Mouse (Mus musculus) liver, embryonic 11.5 days (tissue): ENCODE results near the gene Mark4. TPM values are rescaled to one million over a fixed set of nuclear protein-coding genes. Genes with fewer than 3 reads are reported as not detected.
A peak's percentile ranks its signal among the peaks of the same experiment; 100 is the strongest.

ENCODE experiments used
- ATAC-seq: fragments of 200-750 bp; cut with Nextera tagmentation; replicated peaks from 2 replicates; pipeline ENCODE4 v1.8.0; 2017; ENCODE audit warnings: moderate number of reproducible peaks, mild to moderate bottlenecking, moderate TSS enrichment, moderate library complexity; ENCODE audit not compliant: low FRiP score
- DNase-seq: peaks from one replicate; pipeline ENCODE4 v3.0.0-alpha.2; 2017; ENCODE audit warnings: low spot score
- H3K27ac ChIP-seq: fragments of 300-500 bp; sonication (generic); 2 replicates; pipeline ENCODE4 v1.5.1; 2014; ENCODE audit warnings: mild to moderate bottlenecking, low read depth, low read length, control low read depth
- H3K27me3 ChIP-seq: fragments of 300-500 bp; sonication (generic); replicated peaks from 2 replicates; pipeline ENCODE4 v1.6.1; 2014; ENCODE audit warnings: low read length, mixed read lengths; ENCODE audit not compliant: control insufficient read depth, insufficient read depth
- H3K36me3 ChIP-seq: fragments of 300-500 bp; sonication (generic); 2 replicates; pipeline ENCODE4 v1.6.1; 2014; ENCODE audit warnings: mild to moderate bottlenecking, low read length, moderate library complexity, mixed read lengths; ENCODE audit not compliant: control insufficient read depth, insufficient read depth
- H3K4me1 ChIP-seq: fragments of 300-500 bp; sonication (generic); replicated peaks from 2 replicates; pipeline ENCODE4 v1.6.1; 2014; ENCODE audit warnings: low read length, mixed read lengths; ENCODE audit not compliant: control insufficient read depth, insufficient read depth
- H3K4me2 ChIP-seq: fragments of 300-500 bp; sonication (generic); 2 replicates; pipeline ENCODE4 v1.6.1; 2014; ENCODE audit warnings: mild to moderate bottlenecking, control low read depth, moderate library complexity
- H3K4me3 ChIP-seq: fragments of 300-500 bp; sonication (generic); 2 replicates; pipeline ENCODE4 v1.5.1; 2014; ENCODE audit warnings: low read depth, low read length, control low read depth
- H3K9ac ChIP-seq: fragments of 300-500 bp; sonication (generic); 2 replicates; pipeline ENCODE4 v1.6.1; 2014; ENCODE audit warnings: low read depth, low read length, control low read depth
- H3K9me3 ChIP-seq: fragments of 300-500 bp; sonication (generic); 2 replicates; pipeline ENCODE4 v1.6.1; 2016; ENCODE audit warnings: low read length, inconsistent platforms, mixed read lengths; ENCODE audit not compliant: control insufficient read depth
- WGBS: fragments of 180-500 bp; shearing (Covaris S2); extraction: QIAGEN DNeasy Blood & Tissue Kit; methylation state at CpG from one replicate; pipeline ENCODE4 v1.1.7; 2014; 5-methylcytosine and 5-hydroxymethylcytosine counted together
- polyA plus RNA-seq: library from polyadenylated mRNA; unstranded; fragments of >200 nt; fragmentation: Nextera tagmentation; extraction: Ambion mirVana; gene quantifications from 2 replicates; pipeline ENCODE4 v1.2.1, GENCODE M21; 2014

Gene Mark4
- polyA plus RNA-seq, 1 experiment from 2014 or later = 7.7 TPM

GRCm38 (mm10) chr7:19477624-19478384 is 19.2 kb upstream of the Mark4 start:
- Histone ChIP-seq H3K4me3 (no peak overlapping the region), H3K27me3 (peaks cover 23% of the 10 kb centered on the region), H3K9me3 (no peaks in the 10 kb centered on the region), H3K4me1 (peaks cover 15% of the 10 kb centered on the region), H3K9ac (no peak overlapping the region), H3K36me3 (no peaks in the 10 kb centered on the region), H3K27ac (no peak overlapping the region), H3K4me2 (no peak overlapping the region)
- no peak for DNase-seq
- no peak for ATAC-seq
- WGBS = 23% methylated on average over 14 of the region's 14 CpGs

- peaks cover 29% of the 10 kb centered on the region for H3K27me3 ChIP-seq
- H3K36me3 ChIP-seq = no peaks in the 10 kb centered on the region
- H3K4me2 ChIP-seq = no peak overlapping the region
- H3K4me1 ChIP-seq = peaks cover 15% of the 10 kb centered on the region
- no peak for ATAC-seq
- no peak for DNase-seq
- no peak overlapping the region for H3K27ac ChIP-seq
- 54% methylated on average over 2 of the region's 2 CpGs for WGBS
- no peaks in the 10 kb centered on the region for H3K9me3 ChIP-seq
- no peak overlapping the region for H3K4me3 ChIP-seq
- no peak overlapping the region for H3K9ac ChIP-seq
These were observed 18.5 kb upstream of the Mark4 start for GRCm38 (mm10) chr7:19477084-19477483.

DNA sequence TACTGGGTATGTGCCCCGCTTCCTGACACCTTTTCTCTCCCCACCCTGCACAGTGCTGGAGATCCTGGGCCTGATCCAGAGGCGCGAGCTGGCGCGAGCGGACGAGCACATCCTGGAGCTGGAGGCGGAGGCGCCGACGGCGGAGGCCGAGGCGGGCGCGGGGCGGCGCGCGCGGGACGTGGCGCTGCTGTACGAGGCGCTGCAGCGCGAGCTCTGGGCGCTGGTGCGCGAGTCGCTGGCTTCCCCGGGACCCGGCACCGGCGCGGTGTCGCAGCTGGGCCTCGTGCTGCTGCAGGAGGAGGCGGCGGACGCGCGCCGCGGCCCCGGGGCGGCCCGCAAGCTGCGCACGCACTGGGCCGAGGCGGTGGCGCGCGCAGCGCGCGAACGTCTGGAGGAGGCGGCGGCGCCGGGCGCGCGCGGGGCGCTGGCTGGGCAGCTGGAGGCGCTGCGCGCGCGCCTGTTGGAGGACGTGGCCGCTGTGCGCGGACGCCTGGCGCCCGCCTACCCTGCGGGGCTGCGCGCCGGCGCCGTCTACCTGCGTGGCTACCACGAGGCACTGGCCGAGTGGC is 15.3 kb upstream of the Mark4 start:
- Histone ChIP-seq H3K9ac (peak overlapping the region; percentile 66), H3K4me3 (peak overlapping the region; percentile 60), H3K4me2 (peak overlapping the region; percentile 86), H3K27me3 (peaks cover 41% of the 10 kb centered on the region), H3K36me3 (no peaks in the 10 kb centered on the region), H3K27ac (peak overlapping the region; percentile 3; the same call in 1 of the 2 replicates), H3K9me3 (no peaks in the 10 kb centered on the region), H3K4me1 (peaks cover 22% of the 10 kb centered on the region)
- 5% methylated on average over 73 of the region's 89 CpGs for WGBS
- DNase-seq (peak; percentile 76), ATAC-seq (peak; percentile 48)

- Histone ChIP-seq H3K27ac (peak overlapping the region; percentile 43; the same call in 1 of the 2 replicates), H3K36me3 (no peaks in the 10 kb centered on the region), H3K4me2 (peak overlapping the region; percentile 40), H3K4me1 (peaks cover 21% of the 10 kb centered on the region), H3K9ac (no peak overlapping the region), H3K9me3 (no peaks in the 10 kb centered on the region), H3K4me3 (no peak overlapping the region), H3K27me3 (peaks cover 44% of the 10 kb centered on the region)
- ATAC-seq (peak; percentile 29), DNase-seq (no peak)
- WGBS = 23% methylated on average over 4 of the region's 4 CpGs
These were observed 13.8 kb upstream of the Mark4 start for GRCm38 (mm10) chr7:19472403-19472802.

GRCm38 (mm10) chr7:19470308-19470707 is 11.7 kb upstream of the Mark4 start:
- Histone ChIP-seq H3K27me3 (peaks cover 45% of the 10 kb centered on the region), H3K4me3 (no peak overlapping the region), H3K4me1 (peaks cover 21% of the 10 kb centered on the region), H3K27ac (no peak overlapping the region), H3K4me2 (no peak overlapping the region; the same call in 1 of the 2 replicates), H3K9me3 (no peaks in the 10 kb centered on the region), H3K36me3 (no peaks in the 10 kb centered on the region), H3K9ac (no peak overlapping the region)
- no peak for DNase-seq
- ATAC-seq = no peak
- 34% methylated on average over 14 of the region's 14 CpGs for WGBS

DNA sequence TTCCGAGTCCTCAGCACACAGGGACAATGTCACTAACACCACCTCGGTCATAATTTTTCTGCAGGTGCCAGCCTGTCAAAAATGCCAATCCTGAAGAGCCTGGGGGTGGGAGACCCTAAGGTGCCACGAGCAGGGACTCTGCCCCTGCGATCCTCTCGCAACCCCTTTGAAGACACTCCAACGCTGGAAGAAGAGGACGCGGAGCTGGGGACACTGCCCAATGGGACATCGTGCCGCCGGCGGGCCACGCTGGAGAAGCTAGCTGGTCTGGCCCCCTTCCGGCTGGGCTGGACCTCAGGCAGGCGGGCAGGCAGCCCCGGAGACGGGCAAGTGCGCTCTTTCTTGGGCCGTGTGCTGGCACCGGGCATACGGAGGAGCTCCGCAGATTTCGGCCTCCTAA is 10.8 kb upstream of the Mark4 start:
- no peak overlapping the region for H3K27ac ChIP-seq
- H3K9ac ChIP-seq = no peak overlapping the region
- ATAC-seq (no peak), DNase-seq (no peak)
- no peak overlapping the region for H3K4me2 ChIP-seq
- no peaks in the 10 kb centered on the region for H3K36me3 ChIP-seq
- H3K4me3 ChIP-seq = no peak overlapping the region
- WGBS = 57% methylated on average over 23 of the region's 23 CpGs
- peaks cover 38% of the 10 kb centered on the region for H3K27me3 ChIP-seq
- no peaks in the 10 kb centered on the region for H3K9me3 ChIP-seq
- peaks cover 22% of the 10 kb centered on the region for H3K4me1 ChIP-seq

DNA sequence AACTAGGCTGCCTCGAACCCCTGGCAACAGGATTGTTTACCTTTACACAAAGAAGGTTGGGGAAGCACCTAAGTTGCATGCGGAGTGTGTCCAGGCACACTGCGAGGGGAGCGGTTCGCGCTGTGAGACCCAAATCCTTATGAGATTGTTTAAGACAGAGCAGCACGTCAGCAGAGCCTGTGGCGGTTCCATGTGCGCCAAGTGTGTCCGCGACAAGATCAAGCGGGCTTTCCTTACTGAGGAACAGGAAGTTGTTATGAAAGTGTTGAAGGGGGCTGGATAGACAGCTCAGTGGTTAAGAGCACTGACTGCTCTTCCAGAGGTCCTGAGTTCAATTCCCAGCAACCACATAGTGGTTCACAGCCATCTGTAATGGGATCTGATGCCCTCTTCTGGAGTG is 9.7 kb upstream of the Mark4 start:
- ATAC-seq = no peak
- 0 out of 2 replicates have a peak overlapping the region, but pooled peaks have one; percentile 4 for H3K4me2 ChIP-seq
- DNase-seq = no peak
- peaks cover 27% of the 10 kb centered on the region for H3K27me3 ChIP-seq
- H3K9ac ChIP-seq = no peak overlapping the region
- H3K4me3 ChIP-seq = no peak overlapping the region
- H3K4me1 ChIP-seq = peaks cover 21% of the 10 kb centered on the region
- no peaks in the 10 kb centered on the region for H3K9me3 ChIP-seq
- WGBS = 55% methylated on average over 12 of the region's 12 CpGs
- H3K27ac ChIP-seq = no peak overlapping the region
- no peaks in the 10 kb centered on the region for H3K36me3 ChIP-seq

GRCm38 (mm10) chr7:19467638-19468037 is 9.0 kb upstream of the Mark4 start:
- H3K27me3 ChIP-seq = peaks cover 20% of the 10 kb centered on the region

More at GRCm38 (mm10) chr7:19467638-19468037, 9.0 kb upstream of the Mark4 start:
- 28% methylated on average over 6 of the region's 6 CpGs for WGBS
- H3K4me2 ChIP-seq = 0 out of 2 replicates have a peak overlapping the region, but pooled peaks have one; percentile 4
- H3K4me3 ChIP-seq = no peak overlapping the region
- DNase-seq (no peak), ATAC-seq (no peak)
- peaks cover 24% of the 10 kb centered on the region for H3K4me1 ChIP-seq
- no peak overlapping the region for H3K27ac ChIP-seq
- no peaks in the 10 kb centered on the region for H3K36me3 ChIP-seq
- no peak overlapping the region for H3K9ac ChIP-seq
- no peaks in the 10 kb centered on the region for H3K9me3 ChIP-seq
